Mouse (Mus musculus): ENCODE measurements at regions not wholly inside any gene's neighbourhood (a gene's known extent, or its start where the extent isn't known, plus 50 kb on each side); places are given as distances from the start of the nearest gene placed in this dataset.
A peak's percentile ranks its signal among the peaks of the same experiment; 100 is the strongest.

DNA sequence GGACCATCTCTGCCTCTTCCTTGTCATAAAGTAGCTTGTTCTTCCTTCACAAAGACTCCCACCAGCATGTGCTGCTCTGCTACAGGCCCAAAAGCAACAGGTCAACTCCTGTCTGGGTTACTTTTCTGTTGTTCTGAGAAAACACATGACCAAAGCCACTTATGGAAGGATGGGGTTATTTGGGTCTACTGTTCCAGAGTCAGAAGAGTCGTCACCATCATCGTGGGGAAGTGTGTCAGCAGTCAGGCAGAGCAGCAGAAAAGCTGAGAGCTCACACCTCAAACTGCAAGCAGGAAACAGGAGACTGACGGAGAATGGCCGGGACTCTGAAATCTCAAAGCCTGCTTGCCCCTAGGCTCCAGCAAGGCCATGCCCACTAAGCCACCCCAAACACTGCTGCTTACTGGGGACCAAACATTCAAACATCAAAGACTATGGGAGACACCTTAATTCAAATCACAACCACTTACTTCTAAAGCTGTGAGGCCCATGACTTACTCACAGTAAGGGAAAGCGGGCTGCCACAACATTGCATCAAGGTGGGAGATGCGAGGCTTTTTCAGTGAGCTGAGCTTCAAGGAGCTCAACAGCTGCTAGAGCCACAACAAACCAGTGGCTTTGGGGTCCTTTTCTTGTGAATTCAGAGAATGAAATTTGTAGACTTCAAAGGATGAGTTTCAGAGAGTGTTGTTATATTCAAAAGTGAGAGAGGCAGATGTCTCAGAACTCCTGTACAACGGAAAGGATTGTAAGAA is 96.6 kb upstream of the Hs6st1 start:
- no peak for DNase-seq (ENCODE audit: low spot score)

DNA sequence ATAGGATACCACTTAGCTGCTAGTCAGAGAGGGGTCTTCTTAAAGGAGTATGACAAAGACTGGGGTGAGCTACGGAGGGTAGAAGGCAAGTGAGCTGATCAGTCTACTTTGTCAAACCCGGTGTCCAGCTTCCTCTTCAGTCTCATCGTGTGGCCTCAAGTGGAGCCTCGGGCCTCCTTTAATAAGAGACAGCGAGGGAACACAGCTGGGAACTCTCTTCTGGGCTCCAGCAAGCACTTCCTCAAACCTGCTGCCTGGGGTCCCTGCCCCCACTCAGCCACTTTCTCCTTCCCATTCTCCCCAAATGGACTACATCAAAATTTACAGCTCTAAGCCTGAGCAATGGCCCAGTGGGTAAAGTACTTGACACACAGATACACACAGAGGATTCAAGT is 96.0 kb upstream of the Hs6st1 start:
- DNase-seq (ENCODE audit: low spot score) = no peak

DNA sequence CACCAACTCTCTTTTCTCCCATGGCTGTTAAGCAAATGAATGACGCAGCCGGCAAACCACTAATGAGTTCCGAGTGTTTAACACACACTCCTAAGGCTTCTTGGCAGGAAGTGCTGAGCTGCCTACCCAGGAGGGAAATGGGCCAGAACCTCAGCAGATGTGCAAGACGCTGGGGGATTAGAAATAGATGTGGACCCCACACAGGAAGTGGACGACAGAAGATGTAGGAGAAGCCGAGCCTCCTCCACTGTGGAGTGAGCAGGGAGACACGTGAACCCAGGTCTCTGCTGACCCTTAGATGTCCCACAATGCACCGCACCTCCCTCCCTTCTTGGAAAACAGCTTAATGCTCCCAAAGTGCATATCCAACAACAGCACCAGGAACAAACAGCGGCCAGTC is 94.8 kb upstream of the Hs6st1 start:
- DNase-seq (ENCODE audit: low spot score) = no peak

DNA sequence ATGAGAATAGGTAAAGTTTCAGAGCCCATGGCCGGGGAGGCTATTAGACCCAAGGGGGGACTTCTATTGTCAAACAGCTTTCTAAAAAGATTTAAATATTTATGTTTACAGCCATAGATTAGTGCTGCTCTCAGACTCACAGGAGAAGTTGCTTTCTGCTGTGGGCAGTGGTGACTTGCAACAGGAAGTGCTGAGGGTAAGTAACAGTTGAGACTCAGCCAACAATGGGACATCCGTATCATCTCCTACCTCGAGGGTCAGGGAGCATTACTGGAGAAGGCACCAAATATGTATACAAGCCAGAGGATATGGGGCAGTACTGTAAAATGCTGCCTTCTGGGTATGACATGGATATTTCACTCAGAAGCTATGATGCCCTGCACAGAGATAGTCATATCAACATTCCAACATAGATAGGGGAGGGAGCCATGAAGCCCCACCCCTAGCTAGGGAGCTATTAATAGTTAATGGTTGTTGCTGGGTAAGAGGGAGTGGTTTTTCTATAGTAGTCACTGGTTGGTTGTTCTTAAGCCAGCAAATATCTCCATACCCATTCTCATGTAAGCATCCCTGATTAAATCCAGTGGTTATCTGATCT is 92.5 kb upstream of the Hs6st1 start:
- DNase-seq (ENCODE audit: low spot score) = no peak

DNA sequence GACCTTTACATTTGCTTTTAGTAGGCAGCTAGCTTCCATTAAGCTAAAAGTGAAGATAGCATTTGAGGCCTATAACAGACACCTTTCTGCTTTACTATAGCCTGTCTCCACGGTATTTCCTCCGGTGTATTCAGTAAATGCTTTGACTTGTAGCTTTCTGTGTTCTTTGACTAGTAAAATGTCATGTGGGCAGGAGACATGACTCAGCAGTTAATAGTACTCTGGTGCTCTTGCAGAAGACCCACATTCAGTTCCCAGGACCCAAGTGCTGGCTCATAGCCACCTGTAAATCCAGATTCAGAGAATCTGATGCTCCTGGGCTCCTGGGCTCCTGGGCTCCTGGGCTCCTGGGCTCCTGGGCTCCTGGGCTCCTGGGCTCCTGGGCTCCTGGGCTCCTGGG is 91.7 kb upstream of the Hs6st1 start:
- no peak for DNase-seq (ENCODE audit: low spot score)

DNA sequence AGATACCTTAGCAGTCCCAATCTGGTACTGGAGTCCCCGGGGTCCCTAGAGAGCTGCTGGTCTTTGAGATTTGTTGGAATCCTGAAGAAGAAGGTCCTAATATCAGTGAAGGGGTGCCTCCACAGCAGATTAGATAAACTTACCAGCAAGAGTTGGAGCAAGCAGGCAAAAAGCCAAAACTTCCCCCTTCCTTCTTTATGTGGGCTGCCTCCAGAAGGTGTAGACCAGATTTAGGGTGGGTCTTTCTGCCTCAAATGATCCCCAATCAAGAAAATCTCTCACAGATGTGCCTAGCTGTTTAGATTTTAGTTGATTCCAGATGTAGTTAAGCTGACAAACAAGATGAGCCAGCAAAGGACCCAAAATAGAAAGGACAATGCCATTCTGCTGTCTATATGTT is 90.1 kb upstream of the Hs6st1 start:
- no peak for DNase-seq (ENCODE audit: low spot score)

DNA sequence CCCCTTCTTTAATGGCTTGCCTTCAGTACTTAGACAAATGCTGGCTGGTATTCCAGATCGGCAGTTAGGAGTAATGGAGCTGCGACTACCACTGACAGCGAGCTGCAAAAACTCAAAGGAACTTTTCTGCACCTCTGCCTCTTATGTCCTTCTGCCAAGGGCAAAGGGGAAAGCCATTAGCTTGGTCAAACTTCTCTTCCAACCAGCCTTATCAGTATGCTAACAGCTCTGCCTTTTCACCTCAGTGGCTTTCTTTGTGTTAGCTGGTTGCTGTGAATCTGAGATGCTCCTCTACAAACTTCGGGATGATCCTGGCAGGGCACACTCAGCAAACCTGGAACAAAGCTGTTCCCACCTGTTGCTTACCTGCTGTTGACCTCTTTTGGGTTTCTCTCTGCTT is 89.4 kb upstream of the Hs6st1 start:
- no peak for DNase-seq (ENCODE audit: low spot score)

DNA sequence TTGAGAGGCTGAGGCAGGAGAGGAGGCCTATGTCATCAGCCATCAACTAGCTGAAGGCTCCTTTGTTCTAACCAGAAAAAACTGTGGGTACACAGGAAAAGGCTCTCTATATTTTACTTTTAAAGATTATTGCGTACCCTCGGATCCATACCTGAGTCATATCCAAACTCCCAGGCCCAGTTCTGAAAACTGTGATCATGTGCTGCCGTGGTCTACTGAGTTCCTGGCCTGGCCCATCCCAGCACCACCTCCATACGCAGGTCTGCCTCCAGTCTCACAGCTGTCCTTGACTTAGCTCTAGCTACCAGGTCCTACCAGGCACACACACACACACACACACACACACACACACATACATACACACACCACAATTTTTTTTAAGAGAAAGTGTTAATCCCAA is 87.0 kb upstream of the Hs6st1 start:
- DNase-seq (ENCODE audit: low spot score) = no peak

DNA sequence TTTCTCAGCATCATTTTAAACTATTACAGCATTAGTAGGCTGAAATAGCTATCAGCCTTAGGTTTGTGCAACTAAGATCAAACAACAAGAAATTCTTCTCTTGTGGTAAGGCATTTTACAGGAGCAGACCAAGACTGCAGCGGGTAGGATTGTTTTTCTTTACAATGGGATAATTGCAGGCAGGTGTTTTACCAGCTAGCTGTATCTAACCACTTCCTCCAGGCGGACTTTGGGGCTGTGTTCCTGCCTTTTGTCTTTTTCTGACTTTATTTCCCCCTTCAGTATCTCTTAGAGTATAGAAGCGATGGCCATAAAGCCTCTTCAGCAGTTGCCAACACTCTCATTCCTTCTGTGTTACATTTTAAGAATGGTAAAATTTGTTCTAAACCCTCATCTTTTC is 84.8 kb upstream of the Hs6st1 start:
- no peak for DNase-seq (ENCODE audit: low spot score)

DNA sequence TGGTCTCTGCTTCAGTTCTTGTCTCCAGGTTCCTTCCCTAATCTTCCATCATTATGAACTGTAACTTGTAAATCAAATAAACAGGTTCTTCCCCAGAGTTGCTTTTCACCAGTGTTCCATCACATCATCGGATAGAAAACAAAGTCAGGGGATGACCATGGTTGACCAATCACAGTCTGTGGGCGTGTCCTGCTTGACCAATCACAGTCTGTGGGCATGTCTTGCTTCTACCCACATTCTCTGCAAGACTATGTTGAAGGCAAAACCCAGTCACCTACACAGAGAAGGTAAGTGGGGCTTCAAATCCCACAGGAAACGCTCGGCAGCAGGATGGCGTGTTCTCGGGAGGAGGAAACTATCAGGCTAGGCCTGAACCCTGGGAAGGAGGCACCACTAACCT is 82.9 kb upstream of the Hs6st1 start:
- no peak for DNase-seq (ENCODE audit: low spot score)

DNA sequence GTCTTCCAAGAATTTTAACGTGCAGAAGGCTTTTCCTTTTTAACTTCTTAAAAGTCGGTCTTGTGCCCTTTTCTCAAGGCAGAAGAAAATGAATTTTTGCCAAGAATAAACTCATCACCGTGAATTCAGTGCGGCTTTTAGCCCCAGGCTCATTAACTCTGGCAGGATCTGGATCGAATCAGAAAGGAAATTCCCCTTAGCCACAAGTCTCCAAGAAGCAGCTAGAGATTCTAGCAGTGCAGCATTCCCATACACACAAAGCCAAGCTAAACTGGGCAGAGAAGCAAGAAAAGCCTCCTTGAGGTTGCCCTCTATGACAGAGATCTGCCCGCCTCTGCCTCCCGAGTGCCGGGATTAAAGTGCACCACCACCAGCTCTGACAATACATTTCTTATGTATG is 81.5 kb upstream of the Hs6st1 start:
- DNase-seq (ENCODE audit: low spot score) = no peak

DNA sequence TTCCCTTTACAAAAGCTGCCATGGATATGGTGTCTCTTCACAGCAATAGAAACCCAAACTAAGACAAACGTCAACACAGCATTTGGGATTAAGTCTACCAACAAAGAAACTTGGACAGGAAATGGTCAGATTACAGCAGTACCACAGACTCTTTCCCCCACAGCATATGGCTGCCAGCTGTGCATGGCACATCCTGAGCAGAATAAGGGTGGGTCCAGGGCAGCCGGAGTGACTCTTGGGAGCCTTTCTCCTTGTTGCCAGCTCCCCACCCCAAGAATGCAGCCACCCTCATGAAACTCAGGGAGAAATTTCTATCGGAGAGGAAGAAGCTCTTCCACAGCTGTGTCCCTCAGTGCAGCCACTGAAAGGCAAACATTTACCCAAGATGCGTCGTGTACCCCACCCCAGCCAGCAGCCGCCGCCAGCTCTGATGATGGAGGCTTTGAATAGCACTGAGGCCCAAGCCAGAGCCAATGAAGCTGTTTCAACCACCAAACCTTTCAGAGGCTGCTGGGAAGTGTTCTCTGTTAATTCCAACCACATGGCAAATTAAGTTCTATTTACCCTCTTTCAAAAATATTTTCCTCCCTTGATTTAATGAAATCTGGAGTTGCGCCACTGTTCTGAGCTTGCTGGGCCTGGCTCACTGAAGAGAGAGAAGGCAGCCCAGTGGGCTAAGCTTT is 75.8 kb upstream of the Hs6st1 start:
- no peak for DNase-seq (ENCODE audit: low spot score)

DNA sequence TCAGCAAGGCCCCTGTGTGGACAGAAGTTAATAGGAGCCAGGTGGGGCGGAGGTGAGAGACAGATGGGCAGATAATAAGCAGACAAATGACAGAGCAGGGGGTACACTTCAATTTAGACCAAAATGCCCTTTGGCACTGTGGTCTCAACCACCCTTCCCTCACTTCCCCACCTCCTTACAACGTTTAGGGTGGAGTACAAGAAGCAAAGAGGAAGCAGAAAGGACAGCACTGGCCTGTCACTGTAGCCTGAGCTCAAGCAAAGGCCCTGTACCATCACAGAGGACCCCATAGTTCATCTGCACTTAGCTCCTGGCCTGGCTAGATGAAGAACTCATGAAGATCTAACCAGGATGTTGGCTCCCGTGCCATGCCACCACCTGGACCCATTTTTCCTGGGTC is 75.3 kb upstream of the Hs6st1 start:
- DNase-seq (ENCODE audit: low spot score) = no peak

DNA sequence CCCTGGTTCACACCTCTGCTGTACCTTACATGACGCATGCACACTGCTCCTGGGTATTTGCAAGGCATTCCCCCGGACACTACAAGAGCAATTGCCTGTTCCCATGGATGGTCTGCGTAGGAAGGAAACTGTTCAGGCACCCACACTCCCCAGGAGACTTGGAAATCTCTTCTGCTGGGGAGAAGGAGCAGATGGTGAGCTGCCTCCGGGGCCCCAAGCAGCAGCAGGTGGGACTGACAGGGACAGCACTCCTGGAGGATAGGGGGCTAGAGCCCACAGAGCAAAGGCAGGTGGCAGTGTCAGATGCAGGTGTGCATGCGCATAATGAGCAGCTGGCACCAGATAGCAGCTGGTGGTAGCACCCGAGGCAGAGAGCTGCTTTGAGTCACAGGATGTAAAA is 72.5 kb upstream of the Hs6st1 start:
- DNase-seq (ENCODE audit: low spot score) = no peak

DNA sequence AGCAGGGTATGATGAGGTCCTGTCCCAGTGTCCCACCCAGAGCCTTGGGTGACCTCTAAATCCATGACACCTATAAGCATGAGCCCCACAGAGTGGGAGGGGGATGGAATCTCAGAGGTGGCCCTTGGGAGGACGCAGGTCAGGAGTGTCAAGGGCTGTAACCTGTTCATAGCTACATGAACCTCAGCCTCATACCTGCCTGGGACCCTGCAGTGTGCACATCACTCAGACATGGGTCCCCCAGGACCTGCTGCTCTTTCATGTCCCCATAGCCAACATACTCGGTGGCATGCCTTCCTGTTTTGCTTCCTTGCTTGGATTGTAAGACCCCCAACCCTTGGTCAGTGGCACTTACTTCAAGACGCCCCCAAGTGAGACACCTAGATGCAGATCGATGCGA is 66.9 kb upstream of the Hs6st1 start:
- DNase-seq (ENCODE audit: low spot score) = no peak

DNA sequence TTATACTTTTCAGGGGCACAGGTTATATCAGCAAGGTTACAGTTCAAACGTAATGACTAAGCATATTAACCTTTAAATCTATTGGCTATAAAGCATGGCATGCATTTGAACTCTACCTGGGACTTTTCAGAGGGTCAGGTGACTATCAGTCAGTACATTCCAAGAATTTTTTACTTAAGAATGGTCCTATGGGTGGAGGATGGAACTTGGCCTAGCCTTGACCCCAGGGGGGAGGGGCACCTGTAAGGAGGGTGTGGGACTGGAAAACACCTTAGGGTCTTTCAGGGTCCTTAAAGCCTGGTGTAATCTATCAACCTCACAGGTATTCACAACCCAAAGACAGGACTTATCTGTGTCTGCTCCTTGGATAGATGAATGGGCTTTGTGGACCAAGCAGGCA is 66.4 kb upstream of the Hs6st1 start:
- no peak for DNase-seq (ENCODE audit: low spot score)

DNA sequence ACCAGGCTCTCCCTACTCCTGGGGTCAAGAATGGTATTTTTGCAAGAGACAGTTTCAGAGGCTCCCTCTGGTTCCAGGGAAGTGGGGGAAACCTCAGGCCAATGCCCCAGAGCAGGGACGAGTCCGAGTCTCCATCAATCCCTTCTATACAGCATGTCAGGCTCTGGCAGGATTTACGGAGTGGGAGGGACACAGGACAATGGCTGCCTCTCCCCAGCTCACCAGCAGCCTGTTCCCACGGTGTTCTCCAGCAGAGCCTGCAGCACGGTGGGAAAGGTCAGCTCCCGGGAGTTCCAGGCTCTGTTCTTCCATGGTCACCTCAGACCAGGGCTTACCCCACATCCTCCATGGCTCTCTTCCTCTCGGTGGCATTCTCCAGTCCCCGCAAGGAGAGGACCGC is 64.6 kb upstream of the Hs6st1 start:
- peak; percentile 23 for DNase-seq (ENCODE audit: low spot score)

DNA sequence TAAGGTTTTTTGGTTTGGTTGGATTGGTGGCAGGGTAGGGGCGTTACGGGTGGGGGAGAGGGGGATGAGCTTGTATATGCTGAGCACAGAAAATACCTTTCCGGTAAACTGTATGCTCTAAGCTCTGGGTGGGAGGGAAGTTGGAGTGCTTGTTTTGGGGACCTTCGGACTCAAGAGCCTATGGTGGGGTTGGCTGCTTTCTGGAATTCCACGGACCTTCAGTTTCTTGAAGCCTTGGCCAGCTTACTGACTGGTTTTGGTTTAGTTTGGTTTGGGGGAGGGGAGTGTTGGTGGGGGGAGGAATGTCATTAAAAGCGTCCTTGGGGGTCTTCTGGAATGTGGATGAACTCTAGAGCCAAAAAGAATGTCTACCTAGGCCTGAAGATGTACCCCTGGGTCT is 59.6 kb upstream of the Hs6st1 start:
- DNase-seq (ENCODE audit: low spot score) = no peak

DNA sequence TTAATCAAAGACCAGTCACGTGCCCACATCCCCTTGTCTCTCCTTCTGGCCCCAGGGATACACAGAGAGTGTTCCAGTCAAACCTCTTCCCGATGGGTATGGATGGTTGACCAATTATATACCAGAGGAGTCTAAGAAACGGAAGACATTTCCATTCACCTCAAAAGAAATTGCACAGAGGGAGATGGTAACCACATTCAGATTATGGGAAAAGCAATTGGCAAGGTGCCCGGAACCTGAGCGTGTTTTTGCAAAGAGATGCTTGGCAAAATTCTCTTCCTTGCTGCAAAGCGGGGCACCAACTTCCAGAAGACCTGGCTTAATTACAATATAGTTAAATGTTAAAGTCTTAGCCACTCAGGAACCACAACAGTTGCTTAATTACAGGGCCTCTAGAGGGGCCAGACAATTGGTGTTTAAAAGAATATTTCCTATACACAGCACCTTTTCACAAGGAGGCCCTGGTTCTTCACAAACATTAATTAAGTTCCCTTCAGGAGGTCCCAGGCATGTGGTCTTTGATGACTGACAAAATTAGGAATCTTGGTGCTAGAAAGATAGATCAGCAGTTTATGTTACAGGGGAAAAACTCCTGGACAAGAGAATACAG is 59.1 kb upstream of the Hs6st1 start:
- no peak for DNase-seq (ENCODE audit: low spot score)

DNA sequence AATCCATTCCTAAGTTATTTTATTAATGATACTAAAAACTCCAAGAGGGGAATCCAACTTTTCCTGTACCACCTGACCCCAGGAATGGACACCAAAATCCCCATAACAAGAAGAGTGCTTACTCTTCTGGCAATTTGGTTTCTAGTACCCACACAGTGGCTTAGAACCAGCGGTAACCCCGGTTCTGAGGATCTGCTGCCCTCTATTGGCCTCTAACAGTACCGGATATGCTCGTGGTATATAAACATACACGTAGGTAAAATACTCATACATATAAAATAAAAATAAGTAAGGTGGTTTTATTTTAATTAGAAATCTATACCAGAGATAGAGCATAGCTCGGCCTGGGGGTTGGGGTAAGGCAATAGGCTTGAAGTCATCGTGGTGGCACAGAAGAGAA is 58.0 kb upstream of the Hs6st1 start:
- DNase-seq (ENCODE audit: low spot score) = no peak

DNA sequence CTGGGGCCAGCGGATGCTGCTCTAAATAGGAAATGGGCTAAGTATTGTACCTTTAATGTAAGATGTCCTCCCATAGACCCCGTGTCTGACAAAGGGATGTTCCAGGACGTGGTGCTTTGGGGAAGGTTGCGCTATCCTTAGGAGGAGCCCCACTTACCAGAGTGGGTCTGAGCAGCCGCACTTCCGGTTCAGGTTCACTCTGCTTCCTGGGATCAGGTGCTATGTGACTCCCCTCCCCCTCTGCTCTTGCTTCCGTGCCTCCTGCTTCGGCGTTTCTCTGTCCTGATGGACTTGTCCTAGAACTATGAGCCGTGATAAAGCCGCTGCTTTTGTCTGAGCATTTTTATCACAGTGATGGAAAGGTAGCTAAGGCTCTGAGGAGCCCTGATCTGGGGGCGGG is 57.4 kb upstream of the Hs6st1 start:
- DNase-seq (ENCODE audit: low spot score) = no peak

DNA sequence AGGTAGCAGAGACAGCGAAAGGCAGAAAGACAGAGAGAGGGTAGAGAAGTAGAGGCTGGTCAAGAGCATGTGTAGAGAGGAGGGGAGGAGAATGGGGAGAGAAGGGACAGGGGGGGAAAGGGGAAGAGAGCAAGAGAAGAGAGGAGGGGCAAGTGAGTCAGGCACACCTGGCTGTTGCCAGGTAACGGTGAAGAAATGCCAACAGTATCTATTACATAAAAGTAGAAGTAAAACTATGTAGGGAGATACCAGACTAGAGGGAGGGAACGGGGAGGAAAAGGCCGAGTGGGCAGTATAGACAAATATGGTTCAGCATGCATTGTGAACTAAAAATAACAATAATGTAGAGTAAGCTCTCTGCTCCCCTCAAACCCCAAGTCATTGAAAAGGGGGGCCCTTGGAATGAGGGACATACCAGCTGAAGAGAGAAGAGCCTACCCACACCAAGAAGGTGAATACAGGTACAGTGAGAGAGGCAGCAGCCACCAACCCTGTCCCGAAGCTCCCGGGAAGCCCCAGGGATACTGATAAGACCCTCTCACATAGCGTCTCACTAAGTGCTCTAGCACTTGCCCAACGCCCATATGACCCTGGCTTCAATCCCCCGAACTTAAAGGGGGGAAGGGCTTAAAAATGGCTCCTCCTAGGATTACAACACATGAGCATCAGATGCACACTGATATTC is 56.0 kb upstream of the Hs6st1 start:
- DNase-seq (ENCODE audit: low spot score) = no peak

Data from retina, embryonic 14.5 days (tissue).